Mouse (Mus musculus) erythroblast, embryonic 14.5 days (primary cell): ENCODE results near the gene Bmp2k.

Experiments used
- GATA1 ChIP-seq: IDR thresholded peaks from 2 replicates; pipeline ENCODE4 v1.6.1; 2012; ENCODE audit warnings: low read length, inconsistent platforms, mixed read lengths
- TAL1 ChIP-seq: IDR thresholded peaks from 3 replicates; pipeline ENCODE4 v1.6.1; 2012; ENCODE audit warnings: low read length, inconsistent platforms, mixed read lengths

GRCm38 (mm10) chr5:96979296-96980007 lies 18.0 kb upstream of the Bmp2k start:
- TF ChIP-seq GATA1 (no peak), TAL1 (no peak)
